Mouse (Mus musculus) kidney, postnatal 36 days (tissue): ENCODE results near the gene Btbd9.

Experiments
- DNase-seq, 2 experiments: peaks; one replicate each; pipeline ENCODE4 v3.0.0; 2021 to 2022; ENCODE audit warnings: mixed read lengths in 2 of 2

Gene Btbd9

GRCm38 (mm10) chr17:30235380-30235779, 340.9 kb downstream of the Btbd9 start:
- DNase-seq, result no peak

GRCm38 (mm10) chr17:30232698-30233097, 343.6 kb downstream of the Btbd9 start:
- no peak for DNase-seq

- DNase-seq, result no peak
Measured at GRCm38 (mm10) chr17:30231483-30231882, 344.8 kb downstream of the Btbd9 start.

GRCm38 (mm10) chr17:30230428-30230827, 345.9 kb downstream of the Btbd9 start:
- DNase-seq, result no peak

- DNase-seq, result no peak
Measured at GRCm38 (mm10) chr17:30228439-30229215, 347.7 kb downstream of the Btbd9 start.

- DNase-seq, result no peak
Measured at GRCm38 (mm10) chr17:30225030-30225740, 351.1 kb downstream of the Btbd9 start.

- no peak for DNase-seq
Measured at GRCm38 (mm10) chr17:30222837-30223236, 353.5 kb downstream of the Btbd9 start.

GRCm38 (mm10) chr17:30222361-30222760, 353.9 kb downstream of the Btbd9 start:
- no peak for DNase-seq

- DNase-seq, result no peak
Measured at GRCm38 (mm10) chr17:30221677-30222076, 354.6 kb downstream of the Btbd9 start.

GRCm38 (mm10) chr17:30215741-30216140, 360.5 kb downstream of the Btbd9 start:
- no peak for DNase-seq

- no peak for DNase-seq
Measured at GRCm38 (mm10) chr17:30214393-30214792, 361.9 kb downstream of the Btbd9 start.

GRCm38 (mm10) chr17:30213371-30213770, 362.9 kb downstream of the Btbd9 start:
- no peak for DNase-seq

- no peak for DNase-seq
Measured at GRCm38 (mm10) chr17:30212647-30213046, 363.6 kb downstream of the Btbd9 start.

- DNase-seq, result peak; percentile 32 to 62
Measured at GRCm38 (mm10) chr17:30210936-30211335, 365.4 kb downstream of the Btbd9 start.

GRCm38 (mm10) chr17:30210262-30210661, 366.0 kb downstream of the Btbd9 start:
- DNase-seq, result no peak

GRCm38 (mm10) chr17:30205062-30205825, 371.0 kb downstream of the Btbd9 start:
- DNase-seq, result no peak

GRCm38 (mm10) chr17:30200283-30200682, 376.0 kb downstream of the Btbd9 start:
- no peak for DNase-seq

GRCm38 (mm10) chr17:30199374-30200247, 376.7 kb downstream of the Btbd9 start:
- DNase-seq, result peak; percentile 37 to 45

- peak; percentile 49 to 62 for DNase-seq
Measured at GRCm38 (mm10) chr17:30198422-30198821, 377.9 kb downstream of the Btbd9 start.

- peak in 1 of 2 experiments; percentile 8 for DNase-seq
Measured at GRCm38 (mm10) chr17:30197280-30198030, 378.8 kb downstream of the Btbd9 start.
